Mouse (Mus musculus) lung, postnatal 4 days (tissue): ENCODE data around the gene Arhgef6.

ENCODE experiments used
- DNase-seq, 2 experiments: peaks; one replicate each; pipeline ENCODE4 v3.0.0; 2021

Gene Arhgef6

GRCm38 (mm10) chrX:57183359-57183758 is 155.2 kb downstream of the Arhgef6 start:
- DNase-seq: no peak

- no peak for DNase-seq
These were observed 156.1 kb downstream of the Arhgef6 start for GRCm38 (mm10) chrX:57182470-57182869.
